Mouse (Mus musculus) bone marrow, adult 2 months (tissue): ENCODE measurements at regions not wholly inside any gene's neighbourhood (a gene's known extent, or its start where the extent isn't known, plus 50 kb on each side); places are given as distances from the start of the nearest gene placed in this dataset.

Experiments
- CTCF ChIP-seq: fragments of 200-500 bp; IDR thresholded peaks from 2 replicates; pipeline ENCODE4 v1.5.1; 2011; ENCODE audit warnings: low read length, control low read depth; ENCODE audit not compliant: control insufficient read depth, insufficient read depth
- POLR2A ChIP-seq: fragments of 200-500 bp; IDR thresholded peaks from 2 replicates; pipeline ENCODE4 v1.6.1; 2011; ENCODE audit warnings: low read depth, mild to moderate bottlenecking, control low read depth, low read length, borderline replicate concordance; ENCODE audit not compliant: control insufficient read depth

- TF ChIP-seq CTCF (no peak), POLR2A (no peak)
These were observed 217.9 kb downstream of the 4933412E24Rik start for GRCm38 (mm10) chr15:59798486-59798885.
